Comparison of ENCODE assay signal across 13 mouse cellular contexts in genomic region chr5:113206670-113207352, GRCm38 (mm10). TPM values are rescaled to one million over a fixed set of nuclear protein-coding genes. Genes with fewer than 3 reads are reported as not detected.
A peak's percentile ranks its signal among the peaks of the same experiment; 100 is the strongest.
DNase-seq lines count a peak whose midpoint lies in the region; ATAC-seq and TF ChIP-seq lines count a peak whose summit lies in the region.
"Had no signal": no experiment of that assay in that cellular context is flagged by ENCODE, and none has a peak within 500 bp of the region (broad histone marks: within the 10 kb centered on the region; RNA-seq: fewer than 3 reads in every experiment).

No protein-coding gene starts in this region.

- TF ChIP-seq CTCF in spleen, adult 2 months (IDR thresholded peaks at IDR 0.05; ENCODE audit: extremely low read depth, insufficient read depth, insufficient read length, insufficient replicate concordance) = no peak

- ATAC-seq in kidney, embryonic 14.5 days (ENCODE audit: low FRiP score, low TSS enrichment) = no peak

- DNase-seq in kidney, adult 8-10 months = no peak
- DNase-seq in spleen, adult 2 months (ENCODE audit: low read depth in 1 of 2, low spot score in 2 of 2) = no peak
- no peak for DNase-seq in spleen, adult 18-20 months
- no peak for DNase-seq in limb, embryonic 10.5 days (ENCODE audit: low spot score)
- peak; percentile 45 for DNase-seq in testis, postnatal 10 days (ENCODE audit: low spot score)
- no peak for DNase-seq in B cell, adult 2 months
- DNase-seq: cerebellum, adult 18-20 months; liver, embryonic 13.5 days; retina, postnatal 1 day had no signal

- peaks cover 4% of the 10 kb centered on the region; the same call in 1 of the 2 replicates for H3K9me3 ChIP-seq in kidney, embryonic 14.5 days (ENCODE audit: control insufficient read depth, low read length)
- H3K9me3 ChIP-seq in limb, embryonic 10.5 days (replicated peaks) = no peaks in the 10 kb centered on the region
- H3K9me3 ChIP-seq: embryonic facial prominence, embryonic 12.5 days; liver, embryonic 13.5 days had no signal

- no peak overlapping the region for H3K9ac ChIP-seq in kidney, embryonic 14.5 days (ENCODE audit: low read depth, low read length)
- H3K9ac ChIP-seq: embryonic facial prominence, embryonic 12.5 days; hindbrain, embryonic 13.5 days; liver, embryonic 13.5 days had no signal

- H3K4me3 ChIP-seq in kidney, embryonic 14.5 days (ENCODE audit: low read length) = no peak overlapping the region
- H3K4me3 ChIP-seq in spleen, adult 2 months (ENCODE audit: extremely low read depth, insufficient read depth, insufficient read length) = no peak overlapping the region
- H3K4me3 ChIP-seq in limb, embryonic 10.5 days = no peak overlapping the region
- H3K4me3 ChIP-seq: embryonic facial prominence, embryonic 12.5 days; hindbrain, embryonic 13.5 days; liver, embryonic 13.5 days had no signal

- H3K27ac ChIP-seq in kidney, embryonic 14.5 days (ENCODE audit: low read depth, low read length) = peak overlapping the region; percentile 24; the same call in 1 of the 2 replicates
- H3K27ac ChIP-seq in spleen, adult 2 months (ENCODE audit: insufficient read depth, low read length) = 0 out of 2 replicates have a peak overlapping the region, but pooled peaks have one; percentile 5
- 0 out of 2 replicates have a peak overlapping the region, but pooled peaks have one; percentile 25 for H3K27ac ChIP-seq in limb, embryonic 10.5 days
- H3K27ac ChIP-seq: embryonic facial prominence, embryonic 12.5 days had no signal

- no peaks in the 10 kb centered on the region for H3K27me3 ChIP-seq in kidney, embryonic 14.5 days (ENCODE audit: control insufficient read depth, insufficient read depth, low read length)
- no peaks in the 10 kb centered on the region for H3K27me3 ChIP-seq in spleen, adult 2 months (ENCODE audit: control insufficient read depth, insufficient read depth, low read length)
- no peaks in the 10 kb centered on the region for H3K27me3 ChIP-seq in limb, embryonic 10.5 days (ENCODE audit: low read depth, poor library complexity, severe bottlenecking)
- H3K27me3 ChIP-seq: embryonic facial prominence, embryonic 12.5 days; hindbrain, embryonic 13.5 days; liver, embryonic 13.5 days had no signal

- no peak for TF ChIP-seq POLR2A in spleen, adult 2 months (IDR thresholded peaks at IDR 0.05; ENCODE audit: low read depth, low read length)

- H3K36me3 ChIP-seq in kidney, embryonic 14.5 days (ENCODE audit: control insufficient read depth, insufficient read depth, low read length) = no peaks in the 10 kb centered on the region
- H3K36me3 ChIP-seq in spleen, adult 2 months (ENCODE audit: control insufficient read depth, insufficient read depth, low read length) = no peaks in the 10 kb centered on the region
- H3K36me3 ChIP-seq in limb, embryonic 10.5 days = no peaks in the 10 kb centered on the region
- H3K36me3 ChIP-seq: embryonic facial prominence, embryonic 12.5 days; hindbrain, embryonic 13.5 days; liver, embryonic 13.5 days had no signal

- peaks cover 14% of the 10 kb centered on the region for H3K4me1 ChIP-seq in kidney, embryonic 14.5 days (ENCODE audit: control insufficient read depth, insufficient read depth, low read length)
- no peaks in the 10 kb centered on the region for H3K4me1 ChIP-seq in spleen, adult 2 months (ENCODE audit: control insufficient read depth, insufficient read depth, insufficient read length)
- peaks cover 41% of the 10 kb centered on the region for H3K4me1 ChIP-seq in limb, embryonic 10.5 days

- no peak overlapping the region for H3K4me2 ChIP-seq in kidney, embryonic 14.5 days (replicated peaks; ENCODE audit: low read depth, low read length)
- H3K4me2 ChIP-seq: embryonic facial prominence, embryonic 12.5 days; hindbrain, embryonic 13.5 days; liver, embryonic 13.5 days had no signal

- 56% methylated on average over 9 of the region's 9 CpGs for WGBS in kidney, embryonic 14.5 days
- 56% methylated on average over 9 of the region's 9 CpGs for WGBS in spleen, adult 2 months
- WGBS in limb, embryonic 10.5 days = 71% methylated on average over 9 of the region's 9 CpGs

RNA-seq across cellular contexts. Expression of gene 2900026A02Rik, which starts 14.2 kb away (rescaled TPM):
- polyA plus RNA-seq in kidney, embryonic 14.5 days (2014; fragmentation: Nextera tagmentation; extraction: Ambion mirVana) = 3.9 and 5.4 TPM in 2 replicates
- 5.1 and 6.2 TPM in 2 replicates for polyA plus RNA-seq in spleen, adult 2 months (2012; rRNA removed)
- polyA plus RNA-seq in limb, embryonic 10.5 days (2016; fragmentation: Nextera tagmentation; extraction: Ambion mirVana) = 2.5 and 2.9 TPM in 2 replicates

RNA-seq across cellular contexts. Expression of gene Tmem211, which starts 19.9 kb away (rescaled TPM):
- polyA plus RNA-seq in kidney, embryonic 14.5 days (2014; fragmentation: Nextera tagmentation; extraction: Ambion mirVana) = 0.15 and 0.31 TPM in 2 replicates
- not detected in 2 replicates for polyA plus RNA-seq in spleen, adult 2 months (2012; rRNA removed)
- not detected in 2 replicates for polyA plus RNA-seq in limb, embryonic 10.5 days (2016; fragmentation: Nextera tagmentation; extraction: Ambion mirVana)
- polyA plus RNA-seq: frontal cortex, adult 2 months; hindbrain, embryonic 13.5 days; liver, embryonic 13.5 days had no signal
